Mouse (Mus musculus) cortical plate, adult 2 months (tissue): ENCODE results near the gene U90926.

Experiments used
- CTCF ChIP-seq: fragments of 200-500 bp; IDR thresholded peaks from 2 replicates; pipeline ENCODE4 v1.5.1; 2011; ENCODE audit warnings: mild to moderate bottlenecking, control low read depth, low read length; ENCODE audit not compliant: insufficient read depth; ENCODE audit errors: extremely low read depth
- POLR2A ChIP-seq: fragments of 200-500 bp; IDR thresholded peaks from 2 replicates; pipeline ENCODE4 v1.6.1; 2011; ENCODE audit warnings: mild to moderate bottlenecking, low read length, control low read depth; ENCODE audit not compliant: insufficient read depth; ENCODE audit errors: extremely low read depth

- no peak for TF ChIP-seq CTCF
- no peak for TF ChIP-seq POLR2A
Observed at GRCm38 (mm10) chr5:92244900-92245299, 29.7 kb upstream of the U90926 start.
